Mouse (Mus musculus) midbrain, embryonic 11.5 days (tissue): Measurements from ENCODE around the gene Mgll. TPM values are rescaled to one million over a fixed set of nuclear protein-coding genes. Genes with fewer than 3 reads are reported as not detected.

Experiments
- ATAC-seq: fragments of 200-750 bp; cut with Nextera tagmentation; 2 replicates; pipeline ENCODE4 v1.8.0; 2017; ENCODE audit warnings: moderate TSS enrichment, moderate library complexity; ENCODE audit not compliant: low FRiP score
- DNase-seq: peaks from one replicate; pipeline ENCODE4 v3.0.0; 2015; ENCODE audit warnings: low spot score; ENCODE audit errors: missing footprints
- H3K27ac ChIP-seq: fragments of 300-500 bp; sonication (generic); 2 replicates; pipeline ENCODE4 v1.5.1; 2014; ENCODE audit warnings: low read depth, low read length
- H3K27me3 ChIP-seq: fragments of 300-500 bp; sonication (generic); 2 replicates; pipeline ENCODE4 v1.6.1; 2014; ENCODE audit warnings: mild to moderate bottlenecking, low read length, moderate library complexity, mixed read lengths; ENCODE audit not compliant: control insufficient read depth, insufficient read depth
- H3K36me3 ChIP-seq: fragments of 300-500 bp; sonication (generic); 2 replicates; pipeline ENCODE4 v1.6.1; 2014; ENCODE audit warnings: mild to moderate bottlenecking, low read length, moderate library complexity, mixed read lengths; ENCODE audit not compliant: control insufficient read depth, insufficient read depth
- H3K4me1 ChIP-seq: fragments of 300-500 bp; sonication (generic); 2 replicates; pipeline ENCODE4 v1.6.1; 2014; ENCODE audit warnings: low read length; ENCODE audit not compliant: control insufficient read depth, insufficient read depth
- H3K4me2 ChIP-seq: fragments of 300-500 bp; sonication (generic); 2 replicates; pipeline ENCODE4 v1.6.1; 2014; ENCODE audit warnings: mild to moderate bottlenecking, moderate library complexity
- H3K4me3 ChIP-seq: fragments of 300-500 bp; sonication (generic); 2 replicates; pipeline ENCODE4 v1.5.1; 2014; ENCODE audit warnings: low read depth, low read length
- H3K9ac ChIP-seq: fragments of 300-500 bp; sonication (generic); 2 replicates; pipeline ENCODE4 v1.6.1; 2014; ENCODE audit warnings: low read length
- H3K9me3 ChIP-seq: fragments of 300-500 bp; sonication (generic); 2 replicates; pipeline ENCODE4 v1.6.1; 2016; ENCODE audit warnings: low read length; ENCODE audit not compliant: control insufficient read depth
- WGBS: fragments of 180-500 bp; shearing (Covaris S2); extraction: QIAGEN DNeasy Blood & Tissue Kit; methylation state at CpG from one replicate; pipeline ENCODE4 v1.1.7; 2014; 5-methylcytosine and 5-hydroxymethylcytosine counted together
- polyA plus RNA-seq: library from polyadenylated mRNA; unstranded; fragments of >200 nt; fragmentation: Nextera tagmentation; extraction: Ambion mirVana; gene quantifications from 2 replicates; pipeline ENCODE4 v1.2.1, GENCODE M21; 2014

The Mgll gene
- polyA plus RNA-seq, 1 experiment from 2014 or later, result 1.7 TPM

- H3K4me3 ChIP-seq, result no peak overlapping the region
- H3K9ac ChIP-seq, result no peak overlapping the region
- no peak overlapping the region for H3K4me2 ChIP-seq
- ATAC-seq (no peak), DNase-seq (peak; percentile 79)
- H3K9me3 ChIP-seq, result no peaks in the 10 kb centered on the region
- WGBS, result 77% methylated on average over 9 of the region's 9 CpGs
- peaks cover 3% of the 10 kb centered on the region for H3K4me1 ChIP-seq
- no peak overlapping the region for H3K27ac ChIP-seq
- H3K27me3 ChIP-seq, result peaks cover 36% of the 10 kb centered on the region
- H3K36me3 ChIP-seq, result no peaks in the 10 kb centered on the region
Measured at GRCm38 (mm10) chr6:88726252-88727211, 2.3 kb downstream of the Mgll start.

GRCm38 (mm10) chr6:88727490-88727889 is 3.3 kb downstream of the Mgll start:
- Histone ChIP-seq H3K27ac (no peak overlapping the region), H3K4me2 (no peak overlapping the region), H3K4me1 (peaks cover 3% of the 10 kb centered on the region), H3K9me3 (no peaks in the 10 kb centered on the region), H3K4me3 (no peak overlapping the region), H3K9ac (no peak overlapping the region), H3K27me3 (peaks cover 39% of the 10 kb centered on the region), H3K36me3 (no peaks in the 10 kb centered on the region)
- no peak for ATAC-seq
- WGBS, result 93% methylated on average over 5 of the region's 5 CpGs
- peak; percentile 54 for DNase-seq

- H3K4me3 ChIP-seq, result no peak overlapping the region
- no peaks in the 10 kb centered on the region for H3K36me3 ChIP-seq
- H3K4me2 ChIP-seq, result no peak overlapping the region
- H3K27me3 ChIP-seq, result peaks cover 36% of the 10 kb centered on the region
- no peaks in the 10 kb centered on the region for H3K9me3 ChIP-seq
- DNase-seq (peak; percentile 54), ATAC-seq (no peak)
- 72% methylated on average over 7 of the region's 7 CpGs for WGBS
- H3K9ac ChIP-seq, result no peak overlapping the region
- peaks cover 4% of the 10 kb centered on the region for H3K4me1 ChIP-seq
- H3K27ac ChIP-seq, result no peak overlapping the region
Measured at GRCm38 (mm10) chr6:88728054-88728453, 3.8 kb downstream of the Mgll start.

- H3K27ac ChIP-seq, result no peak overlapping the region
- H3K4me2 ChIP-seq, result no peak overlapping the region
- peak; percentile 75 for DNase-seq
- H3K27me3 ChIP-seq, result peaks cover 32% of the 10 kb centered on the region
- 87% methylated on average over 5 of the region's 5 CpGs for WGBS
- peaks cover 6% of the 10 kb centered on the region for H3K4me1 ChIP-seq
- no peak overlapping the region for H3K9ac ChIP-seq
- no peaks in the 10 kb centered on the region for H3K9me3 ChIP-seq
- H3K36me3 ChIP-seq, result no peaks in the 10 kb centered on the region
- ATAC-seq, result no peak
- no peak overlapping the region for H3K4me3 ChIP-seq
Measured at GRCm38 (mm10) chr6:88728515-88728914, 4.3 kb downstream of the Mgll start.

- H3K36me3 ChIP-seq, result no peaks in the 10 kb centered on the region
- no peak overlapping the region for H3K27ac ChIP-seq
- peaks cover 3% of the 10 kb centered on the region; the same call in 1 of the 2 replicates for H3K4me1 ChIP-seq
- peaks cover 11% of the 10 kb centered on the region for H3K27me3 ChIP-seq
- WGBS, result 84% methylated on average over 11 of the region's 11 CpGs
- H3K9ac ChIP-seq, result no peak overlapping the region
- no peaks in the 10 kb centered on the region for H3K9me3 ChIP-seq
- ATAC-seq (no peak), DNase-seq (peak; percentile 10)
- no peak overlapping the region for H3K4me2 ChIP-seq
- no peak overlapping the region for H3K4me3 ChIP-seq
Measured at GRCm38 (mm10) chr6:88731211-88731751, 7.1 kb downstream of the Mgll start.

- Histone ChIP-seq H3K4me2 (no peak overlapping the region), H3K9me3 (no peaks in the 10 kb centered on the region), H3K27me3 (peaks cover 6% of the 10 kb centered on the region), H3K36me3 (no peaks in the 10 kb centered on the region), H3K4me3 (no peak overlapping the region), H3K9ac (no peak overlapping the region), H3K4me1 (peaks cover 3% of the 10 kb centered on the region; the same call in 1 of the 2 replicates), H3K27ac (no peak overlapping the region)
- ATAC-seq (no peak), DNase-seq (peak; percentile 12)
- WGBS, result 90% methylated on average over 3 of the region's 3 CpGs
Measured at GRCm38 (mm10) chr6:88731991-88732390, 7.8 kb downstream of the Mgll start.

- ATAC-seq, result no peak
- H3K27ac ChIP-seq, result no peak overlapping the region
- H3K4me3 ChIP-seq, result no peak overlapping the region
- no peaks in the 10 kb centered on the region for H3K9me3 ChIP-seq
- H3K4me2 ChIP-seq, result no peak overlapping the region
- peak; percentile 84 for DNase-seq
- H3K4me1 ChIP-seq, result peaks cover 3% of the 10 kb centered on the region; the same call in 1 of the 2 replicates
- H3K36me3 ChIP-seq, result no peaks in the 10 kb centered on the region
- H3K27me3 ChIP-seq, result peaks cover 8% of the 10 kb centered on the region
- 51% methylated on average over 17 of the region's 17 CpGs for WGBS
- H3K9ac ChIP-seq, result peak overlapping the region; percentile 20; the same call in 1 of the 2 replicates
Measured at GRCm38 (mm10) chr6:88732643-88733613, 8.7 kb downstream of the Mgll start.

GRCm38 (mm10) chr6:88736337-88736736 is 12.1 kb downstream of the Mgll start:
- no peaks in the 10 kb centered on the region for H3K9me3 ChIP-seq
- H3K36me3 ChIP-seq, result no peaks in the 10 kb centered on the region
- ATAC-seq (no peak), DNase-seq (peak; percentile 41)
- no peak overlapping the region for H3K4me2 ChIP-seq
- no peak overlapping the region for H3K4me3 ChIP-seq
- 87% methylated on average over 8 of the region's 8 CpGs for WGBS
- H3K27me3 ChIP-seq, result peaks cover 6% of the 10 kb centered on the region
- peaks cover 3% of the 10 kb centered on the region; the same call in 1 of the 2 replicates for H3K4me1 ChIP-seq
- H3K27ac ChIP-seq, result no peak overlapping the region
- no peak overlapping the region for H3K9ac ChIP-seq
